Mouse (Mus musculus) C2C12 (cell line): ENCODE measurements around the gene Plce1. TPM values are rescaled to one million over a fixed set of nuclear protein-coding genes. Genes with fewer than 3 reads are reported as not detected.

Source experiments
- H3K27me3 ChIP-seq: one replicate; pipeline ENCODE4 v1.6.1; 2011; ENCODE audit not compliant: control insufficient read depth, insufficient read depth, insufficient read length
- H3K36me3 ChIP-seq: one replicate; pipeline ENCODE4 v1.6.1; 2011; ENCODE audit not compliant: control insufficient read depth, insufficient read depth
- H3K4me3 ChIP-seq: one replicate; pipeline ENCODE4 v1.5.1; 2011; ENCODE audit warnings: mild to moderate bottlenecking, control low read depth; ENCODE audit not compliant: poor library complexity, insufficient read depth, severe bottlenecking
- H3K79me2 ChIP-seq: one replicate; pipeline ENCODE4 v1.6.1; 2011; ENCODE audit not compliant: control insufficient read depth, insufficient read depth
- H3K79me3 ChIP-seq: one replicate; pipeline ENCODE4 v1.6.1; 2011; ENCODE audit warnings: low read depth, control low read depth
- H3ac ChIP-seq: one replicate; pipeline ENCODE3; 2011; ENCODE audit warnings: low read depth; ENCODE audit not compliant: control insufficient read depth, insufficient read length
- CEBPB ChIP-seq: IDR thresholded peaks from one replicate; pipeline ENCODE4 v1.6.1; 2011; ENCODE audit warnings: low read depth, mild to moderate bottlenecking, control low read depth, moderate library complexity
- CTCF ChIP-seq: IDR thresholded peaks from one replicate; pipeline ENCODE4 v1.5.1; 2011; ENCODE audit not compliant: control insufficient read depth, insufficient read depth, insufficient read length
- FOSL1 ChIP-seq: IDR thresholded peaks from one replicate; pipeline ENCODE4 v1.8.0; 2011; ENCODE audit warnings: mild to moderate bottlenecking, low read length; ENCODE audit not compliant: poor library complexity, insufficient read depth, severe bottlenecking
- MAX ChIP-seq: IDR thresholded peaks from one replicate; pipeline ENCODE4 v1.6.1; 2011; ENCODE audit warnings: mild to moderate bottlenecking, control low read depth
- MYOD1 ChIP-seq: IDR thresholded peaks from one replicate; pipeline ENCODE4 v1.6.1; 2011; ENCODE audit warnings: low read depth; ENCODE audit not compliant: control insufficient read depth, insufficient read length
- MYOG ChIP-seq: IDR thresholded peaks from one replicate; pipeline ENCODE4 v1.6.1; 2011; ENCODE audit not compliant: control insufficient read depth, insufficient read length; ENCODE audit errors: extremely low read depth
- USF1 ChIP-seq: IDR thresholded peaks from one replicate; pipeline ENCODE4 v1.6.1; 2011; ENCODE audit warnings: low read depth, mild to moderate bottlenecking, control low read depth, moderate library complexity
- polyA plus RNA-seq: library from polyadenylated mRNA; unstranded; fragments of >200 nt; fragmentation: generic; extraction: Trizol; gene quantifications from one replicate; pipeline ENCODE4 v1.2.1, GENCODE M21; 2012; ENCODE audit warnings: missing spikeins

Gene Plce1
- polyA plus RNA-seq, 1 experiment = not detected

- peaks cover 16% of the 10 kb centered on the region for H3K27me3 ChIP-seq
- H3K36me3 ChIP-seq = no peaks in the 10 kb centered on the region
- H3K4me3 ChIP-seq = no peak overlapping the region
- no peaks in the 10 kb centered on the region for H3K79me2 ChIP-seq
- TF ChIP-seq MYOD1 (no peak), MYOG (no peak), CTCF (no peak), FOSL1 (no peak), USF1 (no peak), MAX (no peak), CEBPB (peak; percentile 34)
- H3ac ChIP-seq = no peak overlapping the region
- H3K79me3 ChIP-seq = no peaks in the 10 kb centered on the region
Observed at GRCm38 (mm10) chr19:38758685-38759472, 278.0 kb downstream of the Plce1 start.

GRCm38 (mm10) chr19:38760441-38760840 lies 279.5 kb downstream of the Plce1 start:
- Histone ChIP-seq H3K79me2 (no peaks in the 10 kb centered on the region), H3ac (no peak overlapping the region), H3K27me3 (peaks cover 18% of the 10 kb centered on the region), H3K4me3 (no peak overlapping the region), H3K36me3 (no peaks in the 10 kb centered on the region), H3K79me3 (no peaks in the 10 kb centered on the region)
- no peak for TF ChIP-seq CEBPB
- no peak for TF ChIP-seq CTCF
- TF ChIP-seq FOSL1 = no peak
- TF ChIP-seq MYOG = no peak
- no peak for TF ChIP-seq MYOD1
- no peak for TF ChIP-seq MAX
- TF ChIP-seq USF1 = no peak

GRCm38 (mm10) chr19:38766306-38766705 lies 285.4 kb downstream of the Plce1 start:
- Histone ChIP-seq H3ac (no peak overlapping the region), H3K27me3 (peaks cover 16% of the 10 kb centered on the region), H3K4me3 (no peak overlapping the region), H3K79me2 (no peaks in the 10 kb centered on the region), H3K79me3 (no peaks in the 10 kb centered on the region), H3K36me3 (no peaks in the 10 kb centered on the region)
- TF ChIP-seq CTCF (no peak), MAX (no peak), CEBPB (no peak), MYOG (no peak), MYOD1 (no peak)

GRCm38 (mm10) chr19:38775548-38775947 lies 294.6 kb downstream of the Plce1 start:
- H3K27me3 ChIP-seq = no peaks in the 10 kb centered on the region
- H3K79me2 ChIP-seq = no peaks in the 10 kb centered on the region
- H3K36me3 ChIP-seq = no peaks in the 10 kb centered on the region
- H3ac ChIP-seq = no peak overlapping the region
- H3K4me3 ChIP-seq = no peak overlapping the region
- TF ChIP-seq MYOD1 (no peak), MYOG (no peak), CEBPB (no peak), USF1 (no peak), CTCF (no peak), FOSL1 (no peak), MAX (no peak)
- H3K79me3 ChIP-seq = no peaks in the 10 kb centered on the region

GRCm38 (mm10) chr19:38778805-38779204 lies 297.9 kb downstream of the Plce1 start:
- TF ChIP-seq USF1 = peak; percentile 1
- no peak for TF ChIP-seq CTCF
- TF ChIP-seq MYOD1 = peak; percentile 75
- no peak for TF ChIP-seq FOSL1
- TF ChIP-seq CEBPB = no peak
- Histone ChIP-seq H3K79me2 (no peaks in the 10 kb centered on the region), H3K27me3 (no peaks in the 10 kb centered on the region), H3K36me3 (no peaks in the 10 kb centered on the region), H3K4me3 (no peak overlapping the region), H3K79me3 (no peaks in the 10 kb centered on the region), H3ac (no peak overlapping the region)

- Histone ChIP-seq H3K4me3 (no peak overlapping the region), H3ac (no peak overlapping the region), H3K79me3 (no peaks in the 10 kb centered on the region), H3K36me3 (peaks cover 4% of the 10 kb centered on the region), H3K79me2 (no peaks in the 10 kb centered on the region), H3K27me3 (no peaks in the 10 kb centered on the region)
- peak; percentile 84 for TF ChIP-seq FOSL1
- TF ChIP-seq MYOG = no peak
- TF ChIP-seq CTCF = no peak
- TF ChIP-seq MAX = peak; percentile 72
- peak; percentile 74 for TF ChIP-seq USF1
Observed at GRCm38 (mm10) chr19:38783542-38783941, 302.6 kb downstream of the Plce1 start.
